Mouse (Mus musculus): ENCODE measurements at regions not wholly inside any gene's neighbourhood (a gene's known extent, or its start where the extent isn't known, plus 50 kb on each side); places are given as distances from the start of the nearest gene placed in this dataset.

- no peaks in the 10 kb centered on the region for H3K36me3 ChIP-seq (ENCODE audit: control insufficient read depth, insufficient read depth)
- no peak for TF ChIP-seq MYOG (IDR thresholded peaks at IDR 0.05; ENCODE audit: control insufficient read depth in 1 of 3, insufficient read depth in 1 of 3, insufficient read length in 2 of 3, low read depth in 2 of 3)
- no peak for TF ChIP-seq POLR2AphosphoS2 (IDR thresholded peaks at IDR 0.05; ENCODE audit: insufficient read length, low read depth)
- no peak for TF ChIP-seq MYOD1 (IDR thresholded peaks at IDR 0.05; ENCODE audit: control insufficient read depth in 1 of 3, insufficient read length in 2 of 3, low read depth in 2 of 3)
- TF ChIP-seq USF1 (IDR thresholded peaks at IDR 0.05; ENCODE audit: low read depth): no peak
- no peak for TF ChIP-seq TCF12 (IDR thresholded peaks at IDR 0.05; ENCODE audit: insufficient read depth, poor library complexity, severe bottlenecking)
- TF ChIP-seq MAX (IDR thresholded peaks at IDR 0.05; ENCODE audit: low read depth): no peak
- no peak for TF ChIP-seq TCF3 (IDR thresholded peaks at IDR 0.05; ENCODE audit: insufficient read length, low read depth)
- no peak for TF ChIP-seq CEBPB (IDR thresholded peaks at IDR 0.05; ENCODE audit: insufficient read depth, poor library complexity, severe bottlenecking)
- H3K4me2 ChIP-seq (ENCODE audit: low read depth): no peak overlapping the region
- H3K79me2 ChIP-seq (ENCODE audit: control insufficient read depth, insufficient read depth): no peaks in the 10 kb centered on the region
- no peak overlapping the region for H3ac ChIP-seq (ENCODE audit: control insufficient read depth, insufficient read length)
- H3K27me3 ChIP-seq (ENCODE audit: control insufficient read depth, insufficient read depth, insufficient read length): no peaks in the 10 kb centered on the region
- no peak overlapping the region for H3K4me3 ChIP-seq
Observed at GRCm38 (mm10) chr6:25471721-25472120, 218.8 kb downstream of the Gpr37 start.

- H3K79me2 ChIP-seq (ENCODE audit: control insufficient read depth, insufficient read depth): no peaks in the 10 kb centered on the region
- no peaks in the 10 kb centered on the region for H3K27me3 ChIP-seq (ENCODE audit: control insufficient read depth, insufficient read depth, insufficient read length)
- TF ChIP-seq MYOG (IDR thresholded peaks at IDR 0.05; ENCODE audit: control insufficient read depth in 1 of 3, insufficient read depth in 1 of 3, insufficient read length in 2 of 3, low read depth in 2 of 3) (no peak), SRF (IDR thresholded peaks at IDR 0.05; ENCODE audit: control insufficient read depth, insufficient read length, low read depth) (no peak), MYOD1 (IDR thresholded peaks at IDR 0.05; ENCODE audit: control insufficient read depth in 1 of 3, insufficient read length in 2 of 3, low read depth in 2 of 3) (no peak), MAX (IDR thresholded peaks at IDR 0.05; ENCODE audit: low read depth) (no peak), POLR2A (IDR thresholded peaks at IDR 0.05; ENCODE audit: insufficient read length, low read depth) (no peak), CEBPB (IDR thresholded peaks at IDR 0.05; ENCODE audit: insufficient read depth, poor library complexity, severe bottlenecking) (no peak), USF1 (IDR thresholded peaks at IDR 0.05; ENCODE audit: low read depth) (no peak), E2F4 (IDR thresholded peaks at IDR 0.05; ENCODE audit: insufficient read depth) (no peak), POLR2AphosphoS2 (IDR thresholded peaks at IDR 0.05; ENCODE audit: insufficient read length, low read depth) (no peak)
- no peak overlapping the region for H3ac ChIP-seq (ENCODE audit: control insufficient read depth, insufficient read length)
- H3K36me3 ChIP-seq (ENCODE audit: control insufficient read depth, insufficient read depth): no peaks in the 10 kb centered on the region
- no peak overlapping the region for H3K4me3 ChIP-seq
- H3K4me2 ChIP-seq (ENCODE audit: low read depth): no peak overlapping the region
Observed at GRCm38 (mm10) chr6:25463011-25463410, 227.5 kb downstream of the Gpr37 start.

DNA sequence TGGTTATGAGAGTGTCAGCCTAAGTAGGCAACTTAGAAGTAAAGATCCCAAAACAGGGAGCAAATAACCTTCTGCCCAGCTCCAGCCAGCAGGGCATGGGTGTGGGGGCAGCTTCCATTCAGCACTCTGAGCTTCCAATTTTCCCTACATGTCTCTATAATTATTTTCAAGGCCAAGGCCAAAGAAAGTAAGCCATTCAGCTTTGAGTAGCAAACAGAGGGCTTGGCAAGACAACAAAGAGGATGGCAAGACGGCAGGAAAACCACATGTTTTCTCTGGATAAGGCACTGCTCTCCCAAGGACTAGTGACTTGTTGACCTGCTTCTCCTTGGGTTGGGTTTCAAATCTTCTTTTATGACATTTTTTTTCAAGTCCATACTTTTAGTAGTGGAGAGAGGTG, 240.1 kb downstream of the Gpr37 start:
- H3K79me2 ChIP-seq (ENCODE audit: control insufficient read depth, insufficient read depth): no peaks in the 10 kb centered on the region
- no peak overlapping the region for H3ac ChIP-seq (ENCODE audit: control insufficient read depth, insufficient read length)
- TF ChIP-seq REST (IDR thresholded peaks at IDR 0.05; ENCODE audit: insufficient read depth, insufficient read length): no peak
- no peak for TF ChIP-seq POLR2A (IDR thresholded peaks at IDR 0.05; ENCODE audit: insufficient read length, low read depth)
- no peak for TF ChIP-seq MAX (IDR thresholded peaks at IDR 0.05; ENCODE audit: low read depth)
- no peak for TF ChIP-seq POLR2AphosphoS2 (IDR thresholded peaks at IDR 0.05; ENCODE audit: insufficient read length, low read depth)
- TF ChIP-seq MYOG (IDR thresholded peaks at IDR 0.05; ENCODE audit: control insufficient read depth in 1 of 3, insufficient read depth in 1 of 3, insufficient read length in 2 of 3, low read depth in 2 of 3): no peak
- TF ChIP-seq CEBPB (IDR thresholded peaks at IDR 0.05; ENCODE audit: insufficient read depth, poor library complexity, severe bottlenecking): no peak
- no peak for TF ChIP-seq TCF12 (IDR thresholded peaks at IDR 0.05; ENCODE audit: insufficient read depth, poor library complexity, severe bottlenecking)
- TF ChIP-seq MYOD1 (IDR thresholded peaks at IDR 0.05; ENCODE audit: control insufficient read depth in 1 of 3, insufficient read length in 2 of 3, low read depth in 2 of 3): no peak
- TF ChIP-seq TCF3 (IDR thresholded peaks at IDR 0.05; ENCODE audit: insufficient read length, low read depth): no peak
- TF ChIP-seq SRF (IDR thresholded peaks at IDR 0.05; ENCODE audit: control insufficient read depth, insufficient read length, low read depth): no peak
- no peak for TF ChIP-seq E2F4 (IDR thresholded peaks at IDR 0.05; ENCODE audit: insufficient read depth)
- no peak for TF ChIP-seq USF1 (IDR thresholded peaks at IDR 0.05; ENCODE audit: low read depth)

DNA sequence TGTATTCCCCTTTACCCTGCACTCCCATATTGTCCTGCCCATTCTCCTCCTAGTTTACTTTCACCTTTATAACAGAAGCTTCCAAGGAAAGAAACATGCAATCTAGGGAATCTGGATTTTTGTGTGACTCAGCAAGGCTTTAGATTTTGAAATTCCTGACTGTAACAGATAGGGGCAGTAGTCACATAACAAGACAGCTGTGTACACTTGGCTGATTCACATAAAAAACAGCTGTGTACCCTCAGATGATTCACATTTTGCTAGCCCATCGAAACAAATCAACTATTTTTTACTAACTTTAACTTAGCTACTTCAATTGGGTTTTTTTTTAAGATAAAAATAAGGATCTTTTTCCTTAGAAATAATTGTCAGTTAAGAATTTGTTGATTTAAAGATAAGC, 240.6 kb downstream of the Gpr37 start:
- TF ChIP-seq POLR2AphosphoS2 (IDR thresholded peaks at IDR 0.05; ENCODE audit: insufficient read length, low read depth) (no peak), TCF3 (IDR thresholded peaks at IDR 0.05; ENCODE audit: insufficient read length, low read depth) (peak; percentile 40), POLR2A (IDR thresholded peaks at IDR 0.05; ENCODE audit: insufficient read length, low read depth) (no peak), MAX (IDR thresholded peaks at IDR 0.05; ENCODE audit: low read depth) (no peak), E2F4 (IDR thresholded peaks at IDR 0.05; ENCODE audit: insufficient read depth) (no peak), CEBPB (IDR thresholded peaks at IDR 0.05; ENCODE audit: insufficient read depth, poor library complexity, severe bottlenecking) (0 out of 2 replicates have a peak, but pooled peaks have one; percentile 9), MYOG (IDR thresholded peaks at IDR 0.05; ENCODE audit: control insufficient read depth in 1 of 3, insufficient read depth in 1 of 3, insufficient read length in 2 of 3, low read depth in 2 of 3) (no peak), MYOD1 (IDR thresholded peaks at IDR 0.05; ENCODE audit: control insufficient read depth in 1 of 3, insufficient read length in 2 of 3, low read depth in 2 of 3) (peak in 2 of 3 experiments; percentile 42 to 43), USF1 (IDR thresholded peaks at IDR 0.05; ENCODE audit: low read depth) (no peak)
- no peak overlapping the region for H3K4me3 ChIP-seq
- H3K4me2 ChIP-seq (ENCODE audit: low read depth): peak overlapping the region; percentile 45
- no peaks in the 10 kb centered on the region for H3K27me3 ChIP-seq (ENCODE audit: control insufficient read depth, insufficient read depth, insufficient read length)
- H3K79me2 ChIP-seq (ENCODE audit: control insufficient read depth, insufficient read depth): no peaks in the 10 kb centered on the region
- no peaks in the 10 kb centered on the region for H3K36me3 ChIP-seq (ENCODE audit: control insufficient read depth, insufficient read depth)
- no peak overlapping the region for H3ac ChIP-seq (ENCODE audit: control insufficient read depth, insufficient read length)

More for the DNA sequence above, 240.1 kb downstream of the Gpr37 start:
- H3K4me3 ChIP-seq: no peak overlapping the region
- H3K4me2 ChIP-seq (ENCODE audit: low read depth): peak overlapping the region; percentile 45
- H3K36me3 ChIP-seq (ENCODE audit: control insufficient read depth, insufficient read depth): no peaks in the 10 kb centered on the region
- no peaks in the 10 kb centered on the region for H3K27me3 ChIP-seq (ENCODE audit: control insufficient read depth, insufficient read depth, insufficient read length)
